In genomic region chr8:11173284-11174191, GRCm38 (mm10) we compare ENCODE assay signal across 8 mouse cellular contexts.
DNase-seq lines count a peak whose midpoint lies in the region; ATAC-seq lines count a peak whose summit lies in the region.

No protein-coding gene starts in this region.

- peak; percentile 25 for DNase-seq in ovary, adult 18-20 months (ENCODE audit: low spot score)
- DNase-seq in ovary, postnatal 10 days (ENCODE audit: low spot score) = no peak
- DNase-seq in cerebellum, adult 8-10 months = peak; percentile 66
- peak; percentile 88 for DNase-seq in gastrocnemius, adult 18-20 months (ENCODE audit: low spot score)
- DNase-seq in hindbrain, embryonic 14.5 days (ENCODE audit: low spot score) = peak; percentile 63
- peak; percentile 56 for DNase-seq in liver
- DNase-seq in thymus, postnatal 25 days = peak; percentile 18

- H3K27ac ChIP-seq in hindbrain, embryonic 14.5 days = no peak overlapping the region
- no peak overlapping the region for H3K27ac ChIP-seq in midbrain, embryonic 15.5 days

- H3K4me3 ChIP-seq in hindbrain, embryonic 14.5 days (replicated peaks; ENCODE audit: low read length) = no peak overlapping the region
- no peak overlapping the region for H3K4me3 ChIP-seq in midbrain, embryonic 15.5 days

- no peaks in the 10 kb centered on the region for H3K27me3 ChIP-seq in hindbrain, embryonic 14.5 days (ENCODE audit: control insufficient read depth, insufficient read depth, low read length)
- no peaks in the 10 kb centered on the region for H3K27me3 ChIP-seq in midbrain, embryonic 15.5 days (replicated peaks)

- ATAC-seq in hindbrain, embryonic 14.5 days (ENCODE audit: low FRiP score) = peak; percentile 70
- ATAC-seq in midbrain, embryonic 15.5 days (replicated peaks) = peak; percentile 67

- no peaks in the 10 kb centered on the region for H3K4me1 ChIP-seq in hindbrain, embryonic 14.5 days (replicated peaks; ENCODE audit: control insufficient read depth, insufficient read depth, low read length)
- no peaks in the 10 kb centered on the region for H3K4me1 ChIP-seq in midbrain, embryonic 15.5 days

- no peak overlapping the region for H3K9ac ChIP-seq in hindbrain, embryonic 14.5 days
- no peak overlapping the region for H3K9ac ChIP-seq in midbrain, embryonic 15.5 days

- no peak overlapping the region for H3K4me2 ChIP-seq in hindbrain, embryonic 14.5 days (replicated peaks)
- H3K4me2 ChIP-seq in midbrain, embryonic 15.5 days = no peak overlapping the region

- WGBS in hindbrain, embryonic 14.5 days = 70% methylated on average over 17 of the region's 17 CpGs
- WGBS in midbrain, embryonic 15.5 days = 70% methylated on average over 17 of the region's 17 CpGs

- no peaks in the 10 kb centered on the region for H3K9me3 ChIP-seq in hindbrain, embryonic 14.5 days (ENCODE audit: control insufficient read depth, low read length)
- no peaks in the 10 kb centered on the region for H3K9me3 ChIP-seq in midbrain, embryonic 15.5 days

- H3K36me3 ChIP-seq in hindbrain, embryonic 14.5 days (replicated peaks; ENCODE audit: control insufficient read depth, insufficient read depth) = no peaks in the 10 kb centered on the region
- H3K36me3 ChIP-seq in midbrain, embryonic 15.5 days (replicated peaks) = no peaks in the 10 kb centered on the region
